Mouse (Mus musculus) stomach, postnatal 0 days (tissue): Measurements from ENCODE around the gene Armc5.

Source experiments
- CTCF ChIP-seq: IDR thresholded peaks from 2 replicates; pipeline ENCODE4 v1.5.1; 2016; ENCODE audit warnings: antibody characterized with exemption, low read depth, mild to moderate bottlenecking, moderate library complexity
- EP300 ChIP-seq: optimal IDR thresholded peaks from 2 replicates; pipeline ENCODE3; 2016; ENCODE audit warnings: antibody characterized with exemption

GRCm38 (mm10) chr7:128254978-128255377 is 17.8 kb downstream of the Armc5 start:
- TF ChIP-seq CTCF (no peak), EP300 (no peak)
